ENCODE assay signal across 24 mouse cellular contexts in genomic region chr17:65802026-65802425, GRCm38 (mm10). TPM values are rescaled to one million over a fixed set of nuclear protein-coding genes. Genes with fewer than 3 reads are reported as not detected.
A peak's percentile ranks its signal among the peaks of the same experiment; 100 is the strongest.
DNase-seq lines count a peak whose midpoint lies in the region; ATAC-seq and TF ChIP-seq lines count a peak whose summit lies in the region.
"Had no signal": no experiment of that assay in that cellular context is flagged by ENCODE, and none has a peak within 500 bp of the region (broad histone marks: within the 10 kb centered on the region; RNA-seq: fewer than 3 reads in every experiment).

No protein-coding gene starts in this region.

- DNase-seq in testis, postnatal 10 days (ENCODE audit: low spot score): no peak
- DNase-seq: adrenal gland, postnatal 10 days; adrenal gland, postnatal 36 days; cerebellum, adult 11 months; cerebellum, adult 2 months; cerebellum, adult 9-11 months; cerebellum, postnatal 25 days; forebrain, postnatal 0 days; gastrocnemius, adult 2 months; gastrocnemius, postnatal 14 days; heart, adult 18-20 months; heart, postnatal 36 days had no signal

- H3K27me3 ChIP-seq in hindbrain, embryonic 12.5 days: no peaks in the 10 kb centered on the region
- no peaks in the 10 kb centered on the region for H3K27me3 ChIP-seq in hindbrain, embryonic 13.5 days
- H3K27me3 ChIP-seq in testis, adult 2 months (ENCODE audit: control insufficient read depth, insufficient read depth, low read length): no peaks in the 10 kb centered on the region
- no peaks in the 10 kb centered on the region for H3K27me3 ChIP-seq in liver, embryonic 12.5 days (replicated peaks)
- H3K27me3 ChIP-seq: embryonic facial prominence, embryonic 12.5 days; embryonic facial prominence, embryonic 15.5 days; heart, embryonic 13.5 days; hindbrain, embryonic 15.5 days had no signal

- TF ChIP-seq CTCF in testis, adult 2 months (IDR thresholded peaks at IDR 0.05; ENCODE audit: control insufficient read depth, insufficient read depth, insufficient replicate concordance, low read depth, low read length): no peak
- TF ChIP-seq CTCF in bone marrow macrophage, adult 2 months (IDR thresholded peaks at IDR 0.05; ENCODE audit: low read depth, low read length): no peak

- peak overlapping the region; percentile 17; the same call in 1 of the 2 replicates for H3K27ac ChIP-seq in hindbrain, embryonic 12.5 days
- no peak overlapping the region for H3K27ac ChIP-seq in hindbrain, embryonic 13.5 days
- H3K27ac ChIP-seq in testis, adult 2 months (ENCODE audit: control insufficient read depth, insufficient read depth, low read depth, low read length): no peak overlapping the region
- peak overlapping the region; percentile 40 for H3K27ac ChIP-seq in bone marrow macrophage, adult 2 months (ENCODE audit: insufficient read depth, low read depth, low read length)
- H3K27ac ChIP-seq in liver, embryonic 12.5 days: no peak overlapping the region
- H3K27ac ChIP-seq: embryonic facial prominence, embryonic 12.5 days; embryonic facial prominence, embryonic 15.5 days; gastrocnemius, adult 2 months; heart, embryonic 10.5 days; heart, embryonic 13.5 days; hindbrain, embryonic 10.5 days; hindbrain, embryonic 15.5 days had no signal

- no peak overlapping the region for H3K9ac ChIP-seq in hindbrain, embryonic 12.5 days
- no peak overlapping the region for H3K9ac ChIP-seq in hindbrain, embryonic 13.5 days
- no peak overlapping the region for H3K9ac ChIP-seq in liver, embryonic 12.5 days
- H3K9ac ChIP-seq: embryonic facial prominence, embryonic 12.5 days; embryonic facial prominence, embryonic 15.5 days; forebrain, postnatal 0 days; heart, embryonic 13.5 days; hindbrain, embryonic 15.5 days had no signal

- H3K9me3 ChIP-seq in hindbrain, embryonic 12.5 days (replicated peaks): no peaks in the 10 kb centered on the region
- no peaks in the 10 kb centered on the region for H3K9me3 ChIP-seq in hindbrain, embryonic 13.5 days
- no peaks in the 10 kb centered on the region for H3K9me3 ChIP-seq in liver, embryonic 12.5 days (replicated peaks)
- H3K9me3 ChIP-seq: embryonic facial prominence, embryonic 12.5 days; embryonic facial prominence, embryonic 15.5 days; heart, embryonic 10.5 days; heart, embryonic 13.5 days; hindbrain, embryonic 10.5 days; hindbrain, embryonic 15.5 days had no signal

- peaks cover 7% of the 10 kb centered on the region for H3K36me3 ChIP-seq in hindbrain, embryonic 12.5 days
- H3K36me3 ChIP-seq in hindbrain, embryonic 13.5 days: peaks cover 5% of the 10 kb centered on the region
- no peaks in the 10 kb centered on the region; the same call in 1 of the 2 replicates for H3K36me3 ChIP-seq in testis, adult 2 months (ENCODE audit: control insufficient read depth, insufficient read depth, low read length)
- H3K36me3 ChIP-seq in liver, embryonic 12.5 days: peaks cover 20% of the 10 kb centered on the region

- no peak overlapping the region for H3K4me2 ChIP-seq in hindbrain, embryonic 12.5 days (replicated peaks)
- no peak overlapping the region for H3K4me2 ChIP-seq in hindbrain, embryonic 13.5 days
- no peak overlapping the region for H3K4me2 ChIP-seq in liver, embryonic 12.5 days
- H3K4me2 ChIP-seq: embryonic facial prominence, embryonic 12.5 days; embryonic facial prominence, embryonic 15.5 days; heart, embryonic 13.5 days; hindbrain, embryonic 15.5 days had no signal

- no peak for TF ChIP-seq POLR2A in testis, adult 2 months (IDR thresholded peaks at IDR 0.05; ENCODE audit: control insufficient read depth, low read depth, low read length)
- TF ChIP-seq POLR2A in bone marrow macrophage, adult 2 months (IDR thresholded peaks at IDR 0.05; ENCODE audit: borderline replicate concordance, low read depth, low read length): no peak

- H3K4me1 ChIP-seq in hindbrain, embryonic 12.5 days: 0 out of 2 replicates have a peak, but pooled peaks cover 6% of the 10 kb centered on the region
- peaks cover 16% of the 10 kb centered on the region; the same call in 1 of the 2 replicates for H3K4me1 ChIP-seq in hindbrain, embryonic 13.5 days (replicated peaks)
- peaks cover 2% of the 10 kb centered on the region; the same call in 1 of the 2 replicates for H3K4me1 ChIP-seq in testis, adult 2 months (ENCODE audit: control insufficient read depth, insufficient read depth, low read length)
- peaks cover 23% of the 10 kb centered on the region for H3K4me1 ChIP-seq in bone marrow macrophage, adult 2 months (ENCODE audit: control insufficient read depth, insufficient read depth, low read length)
- H3K4me1 ChIP-seq in liver, embryonic 12.5 days: peaks cover 26% of the 10 kb centered on the region
- H3K4me1 ChIP-seq: embryonic facial prominence, embryonic 12.5 days; embryonic facial prominence, embryonic 15.5 days; hindbrain, embryonic 10.5 days; hindbrain, embryonic 15.5 days had no signal

- no peak for ATAC-seq in hindbrain, embryonic 12.5 days (ENCODE audit: low FRiP score)
- ATAC-seq in hindbrain, embryonic 13.5 days (ENCODE audit: low FRiP score): no peak
- no peak for ATAC-seq in liver, embryonic 12.5 days
- ATAC-seq: forebrain, embryonic 14.5 days; forebrain, postnatal 0 days had no signal

- 67% methylated on average over 4 of the region's 4 CpGs for WGBS in hindbrain, embryonic 12.5 days
- 82% methylated on average over 4 of the region's 4 CpGs for WGBS in hindbrain, embryonic 13.5 days
- WGBS in liver, embryonic 12.5 days (ENCODE audit: insufficient replicate concordance): 68% methylated on average over 4 of the region's 4 CpGs

- no peak overlapping the region for H3K4me3 ChIP-seq in hindbrain, embryonic 12.5 days
- H3K4me3 ChIP-seq in hindbrain, embryonic 13.5 days: no peak overlapping the region
- peak overlapping the region; percentile 69 for H3K4me3 ChIP-seq in testis, adult 2 months (ENCODE audit: control insufficient read depth, low read depth, low read length)
- H3K4me3 ChIP-seq in bone marrow macrophage, adult 2 months (ENCODE audit: insufficient read depth, low read length): no peak overlapping the region
- no peak overlapping the region for H3K4me3 ChIP-seq in liver, embryonic 12.5 days
- H3K4me3 ChIP-seq: embryonic facial prominence, embryonic 12.5 days; embryonic facial prominence, embryonic 15.5 days; gastrocnemius, adult 2 months; heart, embryonic 10.5 days; heart, embryonic 13.5 days; hindbrain, embryonic 10.5 days; hindbrain, embryonic 15.5 days had no signal

RNA-seq across cellular contexts. Expression of gene Ppp4r1, which starts 19.7 kb away (rescaled TPM):
- 60.8 and 60.9 TPM in 2 replicates for polyA plus RNA-seq in hindbrain, embryonic 12.5 days (2016; fragmentation: Nextera tagmentation; extraction: Ambion mirVana)
- polyA plus RNA-seq in hindbrain, embryonic 13.5 days (2015; fragmentation: Nextera tagmentation; extraction: Ambion mirVana): 44.7 and 47.3 TPM in 2 replicates
- 244 and 274 TPM in 2 replicates for polyA plus RNA-seq in testis, adult 2 months (2012; rRNA removed)
- polyA plus RNA-seq in bone marrow macrophage, adult 2 months (2012; ENCODE audit: insufficient read depth, insufficient read length, missing spikeins): 58.9 and 64.0 TPM in 2 replicates
- 17.9 and 18.1 TPM in 2 replicates for polyA plus RNA-seq in liver, embryonic 12.5 days (2016; fragmentation: Nextera tagmentation; extraction: Ambion mirVana)

RNA-seq across cellular contexts. Expression of gene Rab31, which starts 29.5 kb away (rescaled TPM):
- 74.7 and 76.9 TPM in 2 replicates for polyA plus RNA-seq in hindbrain, embryonic 12.5 days (2016; fragmentation: Nextera tagmentation; extraction: Ambion mirVana)
- polyA plus RNA-seq in hindbrain, embryonic 13.5 days (2015; fragmentation: Nextera tagmentation; extraction: Ambion mirVana): 73.0 and 74.0 TPM in 2 replicates
- 25.3 and 32.1 TPM in 2 replicates for polyA plus RNA-seq in testis, adult 2 months (2012; rRNA removed)
- polyA plus RNA-seq in bone marrow macrophage, adult 2 months (2012; ENCODE audit: insufficient read depth, insufficient read length, missing spikeins): 122 and 128 TPM in 2 replicates
- polyA plus RNA-seq in liver, embryonic 12.5 days (2016; fragmentation: Nextera tagmentation; extraction: Ambion mirVana): 7.0 and 7.7 TPM in 2 replicates

Comparison
In these comparisons a context has a peak if more than half of its experiments do, and no peak if none do; other contexts are left out.
1. H3K27ac ChIP-seq: peak in hindbrain, embryonic 12.5 days (single experiment) and bone marrow macrophage, adult 2 months (single experiment); none in hindbrain, embryonic 13.5 days (single experiment), testis, adult 2 months (single experiment) and liver, embryonic 12.5 days (single experiment).